Mouse (Mus musculus) kidney, adult 2 months (tissue): ENCODE results near the gene Gsg1.

ENCODE experiments used
- CTCF ChIP-seq: fragments of 200-500 bp; conservative IDR thresholded peaks from 2 replicates; pipeline ENCODE4 v1.5.1; 2011; ENCODE audit warnings: low read depth, mild to moderate bottlenecking, control low read depth, low read length, moderate library complexity, mixed read lengths; ENCODE audit not compliant: insufficient read depth, insufficient read length
- POLR2A ChIP-seq: fragments of 200-500 bp; IDR thresholded peaks from one replicate; pipeline ENCODE4 v1.6.1; 2011; ENCODE audit warnings: low read depth, low read length, control low read depth

DNA sequence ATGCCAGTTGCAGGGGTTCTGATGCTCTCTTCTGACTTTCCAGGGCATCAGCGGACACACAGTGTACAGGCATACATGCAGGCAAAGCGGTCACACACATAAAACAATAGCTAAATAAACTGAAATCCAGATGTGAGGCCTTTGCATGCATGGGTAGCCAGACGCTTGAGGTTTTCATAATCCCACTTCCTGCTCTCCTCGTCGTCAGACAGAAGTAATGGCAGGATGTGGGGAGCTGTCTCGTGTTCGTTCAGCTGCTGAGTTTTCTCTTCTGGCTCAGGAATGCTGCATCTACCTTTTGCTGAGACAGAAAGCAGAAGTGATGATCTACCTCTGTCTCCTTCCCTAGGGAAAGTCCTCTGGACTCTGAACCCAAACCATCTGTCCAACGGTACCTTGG lies 35.8 kb downstream of the Gsg1 start:
- no peak for TF ChIP-seq POLR2A
- TF ChIP-seq CTCF = no peak
